Mouse (Mus musculus) forebrain, embryonic 10.5 days (tissue): ENCODE results near the gene Fbxw7. TPM values are rescaled to one million over a fixed set of nuclear protein-coding genes. Genes with fewer than 3 reads are reported as not detected.

Source experiments
- DNase-seq: peaks from one replicate; pipeline ENCODE4 v3.0.0-alpha.2; 2017; ENCODE audit warnings: low spot score; ENCODE audit errors: extremely low spot score
- H3K27ac ChIP-seq: fragments of 300-500 bp; sonication (generic); 2 replicates; pipeline ENCODE4 v1.5.1; 2016; ENCODE audit warnings: mild to moderate bottlenecking
- H3K27me3 ChIP-seq: fragments of 300-500 bp; sonication (generic); 2 replicates; pipeline ENCODE4 v1.6.1; 2016; ENCODE audit warnings: mild to moderate bottlenecking; ENCODE audit not compliant: poor library complexity, severe bottlenecking
- H3K36me3 ChIP-seq: fragments of 300-500 bp; sonication (generic); replicated peaks from 2 replicates; pipeline ENCODE4 v1.6.1; 2016; ENCODE audit warnings: mild to moderate bottlenecking, moderate library complexity
- H3K4me1 ChIP-seq: fragments of 300-500 bp; sonication (generic); 2 replicates; pipeline ENCODE4 v1.6.1; 2016
- H3K4me3 ChIP-seq: fragments of 300-500 bp; sonication (generic); 2 replicates; pipeline ENCODE4 v1.5.1; 2016; ENCODE audit warnings: mild to moderate bottlenecking, moderate library complexity
- H3K9me3 ChIP-seq: fragments of 300-500 bp; sonication (generic); 2 replicates; pipeline ENCODE4 v1.6.1; 2016; ENCODE audit warnings: mild to moderate bottlenecking, moderate library complexity
- WGBS: fragments of 180-500 bp; shearing (Covaris S2); methylation state at CpG from one replicate; pipeline ENCODE4 v1.1.7; 2016; 5-methylcytosine and 5-hydroxymethylcytosine counted together
- polyA plus RNA-seq: library from polyadenylated mRNA; unstranded; fragments of >200 nt; fragmentation: Nextera tagmentation; extraction: Ambion mirVana; gene quantifications from 2 replicates; pipeline ENCODE4 v1.2.1, GENCODE M21; 2016

The Fbxw7 gene
- polyA plus RNA-seq, 1 experiment from 2014 or later = 11.7 TPM

GRCm38 (mm10) chr3:85024817-85025705 is 210.0 kb downstream of the Fbxw7 start:
- Histone ChIP-seq H3K9me3 (no peaks in the 10 kb centered on the region), H3K27me3 (no peaks in the 10 kb centered on the region), H3K27ac (no peak overlapping the region), H3K4me1 (peaks cover 7% of the 10 kb centered on the region; the same call in 1 of the 2 replicates), H3K4me3 (no peak overlapping the region), H3K36me3 (no peaks in the 10 kb centered on the region)
- WGBS = 38% methylated on average over 6 of the region's 6 CpGs
- DNase-seq = no peak

Other genes starting within 250 kb of the Fbxw7 start
- 32.0 and 34.8 TPM in 2 replicates for gene Arfip1, start 232.6 kb upstream of the Fbxw7 start, polyA plus RNA-seq
- gene Tigd4, start 221.7 kb upstream of the Fbxw7 start, polyA plus RNA-seq = 0.06 TPM in 1 of 2 replicates, not detected in the other
- 0.18 and 0.27 TPM in 2 replicates for gene Tmem154, start 149.1 kb upstream of the Fbxw7 start, polyA plus RNA-seq